Mouse (Mus musculus) stomach, embryonic 15.5 days (tissue): Measurements from ENCODE around the gene Rab37. TPM values are rescaled to one million over a fixed set of nuclear protein-coding genes. Genes with fewer than 3 reads are reported as not detected.

Experiments used
- ATAC-seq: fragments of 200-750 bp; cut with Nextera tagmentation; 2 replicates; pipeline ENCODE4 v1.8.0; 2017; ENCODE audit warnings: low read depth, moderate number of reproducible peaks, moderate TSS enrichment; ENCODE audit not compliant: insufficient read depth, low FRiP score
- H3K27ac ChIP-seq: fragments of 300-500 bp; sonication (generic); 2 replicates; pipeline ENCODE4 v1.5.1; 2015; ENCODE audit warnings: mild to moderate bottlenecking, inconsistent platforms
- H3K27me3 ChIP-seq: fragments of 300-500 bp; sonication (generic); replicated peaks from 2 replicates; pipeline ENCODE4 v1.6.1; 2015; ENCODE audit warnings: inconsistent platforms
- H3K36me3 ChIP-seq: fragments of 300-500 bp; sonication (generic); 2 replicates; pipeline ENCODE4 v1.6.1; 2015; ENCODE audit warnings: inconsistent platforms
- H3K4me1 ChIP-seq: fragments of 300-500 bp; sonication (generic); 2 replicates; pipeline ENCODE4 v1.6.1; 2015; ENCODE audit warnings: inconsistent platforms
- H3K4me2 ChIP-seq: fragments of 300-500 bp; sonication (generic); 2 replicates; pipeline ENCODE4 v1.6.1; 2015; ENCODE audit warnings: mild to moderate bottlenecking, inconsistent platforms
- H3K4me3 ChIP-seq: fragments of 300-500 bp; sonication (generic); replicated peaks from 2 replicates; pipeline ENCODE4 v1.5.1; 2015; ENCODE audit warnings: inconsistent platforms
- H3K9ac ChIP-seq: fragments of 300-500 bp; sonication (generic); 2 replicates; pipeline ENCODE4 v1.6.1; 2015; ENCODE audit warnings: inconsistent platforms
- H3K9me3 ChIP-seq: fragments of 300-500 bp; sonication (generic); 2 replicates; pipeline ENCODE4 v1.6.1; 2016; ENCODE audit warnings: inconsistent platforms
- WGBS: fragments of 180-500 bp; shearing (Covaris S2); methylation state at CpG from one replicate; pipeline ENCODE4 v1.1.7; 2015; 5-methylcytosine and 5-hydroxymethylcytosine counted together
- polyA plus RNA-seq: library from polyadenylated mRNA; unstranded; fragments of >200 nt; fragmentation: Nextera tagmentation; extraction: Ambion mirVana; gene quantifications from 2 replicates; pipeline ENCODE4 v1.2.1, GENCODE M21; 2015

Rab37 gene
- polyA plus RNA-seq, 1 experiment from 2014 or later, result 2.6 TPM

- 50% methylated on average over 6 of the region's 6 CpGs for WGBS
- Histone ChIP-seq H3K4me2 (no peak overlapping the region), H3K4me1 (peaks cover 17% of the 10 kb centered on the region), H3K36me3 (no peaks in the 10 kb centered on the region), H3K9ac (no peak overlapping the region), H3K4me3 (no peak overlapping the region), H3K27ac (no peak overlapping the region), H3K9me3 (no peaks in the 10 kb centered on the region), H3K27me3 (peaks cover 10% of the 10 kb centered on the region; the same call in 1 of the 2 replicates)
- ATAC-seq, result no peak
Measured at GRCm38 (mm10) chr11:115150741-115151254, 59.6 kb downstream of the Rab37 start.

- Histone ChIP-seq H3K4me2 (peak overlapping the region; percentile 53), H3K36me3 (no peaks in the 10 kb centered on the region), H3K9me3 (no peaks in the 10 kb centered on the region), H3K4me1 (peaks cover 17% of the 10 kb centered on the region), H3K27ac (no peak overlapping the region), H3K27me3 (peaks cover 10% of the 10 kb centered on the region; the same call in 1 of the 2 replicates), H3K9ac (no peak overlapping the region), H3K4me3 (peak overlapping the region; percentile 22)
- no peak for ATAC-seq
- WGBS, result 4% methylated on average over 15 of the region's 15 CpGs
Measured at GRCm38 (mm10) chr11:115151755-115152429, 60.7 kb downstream of the Rab37 start.

- Histone ChIP-seq H3K9ac (no peak overlapping the region), H3K27me3 (peaks cover 10% of the 10 kb centered on the region; the same call in 1 of the 2 replicates), H3K4me2 (no peak overlapping the region; the same call in 1 of the 2 replicates), H3K27ac (no peak overlapping the region), H3K4me3 (no peak overlapping the region), H3K9me3 (no peaks in the 10 kb centered on the region), H3K4me1 (peaks cover 24% of the 10 kb centered on the region), H3K36me3 (no peaks in the 10 kb centered on the region)
- 74% methylated on average over 9 of the region's 9 CpGs for WGBS
- ATAC-seq, result no peak
Measured at GRCm38 (mm10) chr11:115153088-115153487, 61.9 kb downstream of the Rab37 start.

- Histone ChIP-seq H3K9ac (peak overlapping the region; percentile 12; the same call in 1 of the 2 replicates), H3K4me2 (peak overlapping the region; percentile 60), H3K4me3 (peak overlapping the region; percentile 39), H3K27ac (no peak overlapping the region), H3K27me3 (peaks cover 10% of the 10 kb centered on the region; the same call in 1 of the 2 replicates), H3K4me1 (peaks cover 29% of the 10 kb centered on the region), H3K36me3 (no peaks in the 10 kb centered on the region), H3K9me3 (no peaks in the 10 kb centered on the region)
- ATAC-seq, result peak; percentile 73
- WGBS, result under 1% methylated on average over 35 of the region's 35 CpGs
Measured at GRCm38 (mm10) chr11:115153699-115154292, 62.6 kb downstream of the Rab37 start.

- H3K27me3 ChIP-seq, result peaks cover 10% of the 10 kb centered on the region; the same call in 1 of the 2 replicates
- H3K4me2 ChIP-seq, result no peak overlapping the region
- no peak overlapping the region for H3K9ac ChIP-seq
- no peak overlapping the region for H3K4me3 ChIP-seq
- ATAC-seq, result no peak
- H3K4me1 ChIP-seq, result peaks cover 29% of the 10 kb centered on the region
- H3K9me3 ChIP-seq, result no peaks in the 10 kb centered on the region
- 6% methylated on average over 5 of the region's 5 CpGs for WGBS
- H3K36me3 ChIP-seq, result no peaks in the 10 kb centered on the region
- H3K27ac ChIP-seq, result no peak overlapping the region
Measured at GRCm38 (mm10) chr11:115155053-115155634, 63.9 kb downstream of the Rab37 start.

- 21% methylated on average over 12 of the region's 12 CpGs for WGBS
- no peak overlapping the region for H3K4me3 ChIP-seq
- H3K4me1 ChIP-seq, result peaks cover 40% of the 10 kb centered on the region
- H3K9me3 ChIP-seq, result no peaks in the 10 kb centered on the region
- no peaks in the 10 kb centered on the region for H3K36me3 ChIP-seq
- no peak overlapping the region for H3K9ac ChIP-seq
- H3K27me3 ChIP-seq, result peaks cover 10% of the 10 kb centered on the region; the same call in 1 of the 2 replicates
- ATAC-seq, result no peak
- peak overlapping the region; percentile 59 for H3K27ac ChIP-seq
- no peak overlapping the region for H3K4me2 ChIP-seq
Measured at GRCm38 (mm10) chr11:115157933-115158719, 66.9 kb downstream of the Rab37 start.

GRCm38 (mm10) chr11:115160016-115160797 lies 69.0 kb downstream of the Rab37 start:
- no peaks in the 10 kb centered on the region for H3K9me3 ChIP-seq
- 52% methylated on average over 11 of the region's 11 CpGs for WGBS
- peaks cover 46% of the 10 kb centered on the region for H3K4me1 ChIP-seq
- H3K27me3 ChIP-seq, result no peaks in the 10 kb centered on the region
- no peak overlapping the region for H3K4me3 ChIP-seq
- H3K9ac ChIP-seq, result no peak overlapping the region
- no peak for ATAC-seq
- H3K27ac ChIP-seq, result no peak overlapping the region
- H3K4me2 ChIP-seq, result no peak overlapping the region
- H3K36me3 ChIP-seq, result no peaks in the 10 kb centered on the region

GRCm38 (mm10) chr11:115160883-115161577 lies 69.8 kb downstream of the Rab37 start:
- peak overlapping the region; percentile 23 for H3K4me2 ChIP-seq
- peaks cover 53% of the 10 kb centered on the region for H3K4me1 ChIP-seq
- WGBS, result 33% methylated on average over 10 of the region's 10 CpGs
- no peaks in the 10 kb centered on the region for H3K27me3 ChIP-seq
- ATAC-seq, result no peak
- H3K4me3 ChIP-seq, result no peak overlapping the region
- no peaks in the 10 kb centered on the region for H3K36me3 ChIP-seq
- peak overlapping the region; percentile 84; the same call in 1 of the 2 replicates for H3K27ac ChIP-seq
- no peak overlapping the region for H3K9ac ChIP-seq
- H3K9me3 ChIP-seq, result no peaks in the 10 kb centered on the region

GRCm38 (mm10) chr11:115161578-115162204 lies 70.5 kb downstream of the Rab37 start:
- H3K27me3 ChIP-seq, result no peaks in the 10 kb centered on the region
- 58% methylated on average over 9 of the region's 9 CpGs for WGBS
- no peak for ATAC-seq
- no peaks in the 10 kb centered on the region for H3K36me3 ChIP-seq
- H3K4me3 ChIP-seq, result no peak overlapping the region
- H3K4me1 ChIP-seq, result peaks cover 53% of the 10 kb centered on the region
- H3K9me3 ChIP-seq, result no peaks in the 10 kb centered on the region
- peak overlapping the region; percentile 84 for H3K27ac ChIP-seq
- no peak overlapping the region for H3K9ac ChIP-seq
- peak overlapping the region; percentile 91 for H3K4me2 ChIP-seq

GRCm38 (mm10) chr11:115162205-115162601 lies 71.0 kb downstream of the Rab37 start:
- no peaks in the 10 kb centered on the region for H3K9me3 ChIP-seq
- no peak for ATAC-seq
- H3K4me3 ChIP-seq, result peak overlapping the region; percentile 70; the same call in 1 of the 2 replicates
- H3K4me1 ChIP-seq, result peaks cover 53% of the 10 kb centered on the region
- H3K27ac ChIP-seq, result peak overlapping the region; percentile 84
- H3K9ac ChIP-seq, result no peak overlapping the region
- peak overlapping the region; percentile 91 for H3K4me2 ChIP-seq
- H3K36me3 ChIP-seq, result no peaks in the 10 kb centered on the region
- 23% methylated on average over 9 of the region's 9 CpGs for WGBS
- no peaks in the 10 kb centered on the region for H3K27me3 ChIP-seq
